Mouse (Mus musculus) spleen, adult 2 months (tissue): ENCODE results near the gene Cdr2l. TPM values are rescaled to one million over a fixed set of nuclear protein-coding genes. Genes with fewer than 3 reads are reported as not detected.

Experiments used
- DNase-seq, 2 experiments: peaks; one replicate each; pipeline versions ENCODE4 v3.0.0 to v3.0.0-alpha.2; 2012 to 2021; ENCODE audit warnings: low spot score in 2 of 2, low read depth in 1 of 2
- H3K27ac ChIP-seq: fragments of 200-500 bp; 2 replicates; pipeline ENCODE4 v1.5.1; 2012; ENCODE audit warnings: low read length, inconsistent platforms; ENCODE audit not compliant: insufficient read depth
- H3K27me3 ChIP-seq: fragments of 200-500 bp; 2 replicates; pipeline ENCODE4 v1.6.1; 2012; ENCODE audit warnings: mild to moderate bottlenecking, moderate library complexity, low read length, inconsistent platforms; ENCODE audit not compliant: control insufficient read depth, insufficient read depth
- H3K36me3 ChIP-seq: fragments of 200-500 bp; 2 replicates; pipeline ENCODE4 v1.6.1; 2012; ENCODE audit warnings: mild to moderate bottlenecking, low read length, inconsistent platforms; ENCODE audit not compliant: control insufficient read depth, insufficient read depth
- H3K4me1 ChIP-seq: fragments of 200-500 bp; 2 replicates; pipeline ENCODE4 v1.6.1; 2011; ENCODE audit warnings: inconsistent platforms; ENCODE audit not compliant: control insufficient read depth, insufficient read depth, insufficient read length
- H3K4me3 ChIP-seq: fragments of 200-500 bp; 2 replicates; pipeline ENCODE4 v1.5.1; 2011; ENCODE audit warnings: mild to moderate bottlenecking, inconsistent platforms; ENCODE audit not compliant: insufficient read depth, insufficient read length; ENCODE audit errors: extremely low read depth
- CTCF ChIP-seq: fragments of 200-500 bp; IDR thresholded peaks from 2 replicates; pipeline ENCODE4 v1.5.1; 2011; ENCODE audit warnings: mild to moderate bottlenecking, inconsistent platforms; ENCODE audit not compliant: insufficient read depth, insufficient read length, insufficient replicate concordance; ENCODE audit errors: extremely low read depth
- POLR2A ChIP-seq: fragments of 200-500 bp; IDR thresholded peaks from 2 replicates; pipeline ENCODE4 v1.6.1; 2011; ENCODE audit warnings: low read depth, low read length, inconsistent platforms
- WGBS: fragments of 180-500 bp; shearing (Covaris S2); methylation state at CpG from one replicate; pipeline ENCODE4 v1.1.7; 2018; 5-methylcytosine and 5-hydroxymethylcytosine counted together
- polyA plus RNA-seq: library from polyadenylated mRNA; depleted of rRNA; stranded (reverse); fragments of >200 nt; gene quantifications from 2 replicates; pipeline ENCODE4 v1.2.3, GENCODE M21; 2012

Cdr2l gene
- polyA plus RNA-seq, 1 experiment = 7.0 TPM

DNA sequence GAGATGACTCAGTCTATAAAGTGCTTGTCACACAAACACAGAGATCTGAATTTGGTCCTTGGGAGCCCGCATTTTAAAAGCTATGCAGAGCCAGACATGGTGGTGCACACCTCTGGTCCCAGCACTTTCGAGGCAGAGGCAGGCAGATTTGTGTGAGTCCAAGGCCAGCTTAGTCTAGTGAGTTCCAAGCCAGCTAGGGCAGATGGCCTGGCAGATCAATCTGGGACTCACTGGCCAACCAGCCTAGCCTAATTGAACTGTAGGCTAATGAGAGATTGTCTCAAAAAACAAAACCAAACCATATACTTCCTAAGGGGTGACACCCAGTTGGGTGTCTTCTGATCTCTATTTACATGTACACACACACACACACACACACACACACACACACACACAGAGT is 40.5 kb upstream of the Cdr2l start:
- Histone ChIP-seq H3K36me3 (no peaks in the 10 kb centered on the region), H3K27me3 (0 out of 2 replicates have a peak, but pooled peaks cover 1% of the 10 kb centered on the region), H3K4me3 (no peak overlapping the region), H3K4me1 (0 out of 2 replicates have a peak, but pooled peaks cover 6% of the 10 kb centered on the region), H3K27ac (no peak overlapping the region)
- 48% methylated on average over 2 of the region's 2 CpGs for WGBS
- TF ChIP-seq POLR2A (no peak), CTCF (no peak)
- DNase-seq = no peak

DNA sequence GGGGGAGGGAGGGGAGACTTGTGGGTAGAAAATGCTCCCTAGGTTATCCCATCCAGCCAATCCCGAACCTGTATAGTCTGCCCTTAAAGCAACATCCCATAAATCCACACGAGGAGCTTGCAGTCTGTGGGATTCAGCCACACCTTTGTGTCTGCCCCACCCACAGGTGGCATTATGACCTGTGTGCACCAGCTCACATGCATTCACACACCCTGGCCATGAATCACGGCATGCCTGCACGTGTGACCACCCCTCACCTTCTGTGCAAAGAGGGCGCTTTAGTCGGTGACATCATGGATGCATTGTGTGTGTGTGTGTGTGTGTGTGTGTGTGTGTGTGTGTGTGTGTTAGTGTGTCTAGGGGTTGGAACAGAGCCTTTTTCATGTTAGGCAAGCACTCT is 39.9 kb upstream of the Cdr2l start:
- WGBS = 75% methylated on average over 6 of the region's 6 CpGs
- no peaks in the 10 kb centered on the region for H3K36me3 ChIP-seq
- H3K27me3 ChIP-seq = 0 out of 2 replicates have a peak, but pooled peaks cover 1% of the 10 kb centered on the region
- no peak for DNase-seq
- H3K4me1 ChIP-seq = 0 out of 2 replicates have a peak, but pooled peaks cover 6% of the 10 kb centered on the region
- H3K27ac ChIP-seq = no peak overlapping the region
- no peak overlapping the region for H3K4me3 ChIP-seq
- TF ChIP-seq POLR2A (no peak), CTCF (no peak)

DNA sequence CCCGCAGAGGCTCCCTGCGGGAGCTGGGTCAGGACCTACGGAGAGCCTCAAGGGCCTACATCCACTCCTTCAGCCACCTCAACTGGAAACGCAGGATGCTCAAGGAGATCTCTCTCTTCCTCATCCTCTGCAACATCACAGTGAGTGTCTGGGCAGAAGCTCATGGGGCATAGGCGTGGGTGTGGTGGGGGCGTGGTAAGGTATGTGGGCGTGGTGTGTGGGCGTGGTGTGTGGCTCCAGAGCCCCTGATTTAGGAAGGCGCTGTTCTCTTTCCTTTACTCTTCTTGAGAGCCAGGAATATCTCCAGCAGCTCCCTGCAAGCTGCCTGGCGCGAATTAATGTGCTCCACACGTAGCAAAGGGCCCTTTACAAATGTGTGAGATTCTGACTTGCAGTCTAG is 36.7 kb upstream of the Cdr2l start:
- H3K4me1 ChIP-seq = no peaks in the 10 kb centered on the region
- WGBS = 20% methylated on average over 12 of the region's 12 CpGs
- no peaks in the 10 kb centered on the region for H3K27me3 ChIP-seq
- TF ChIP-seq POLR2A (no peak), CTCF (no peak)
- no peaks in the 10 kb centered on the region for H3K36me3 ChIP-seq
- no peak overlapping the region for H3K27ac ChIP-seq
- no peak for DNase-seq
- no peak overlapping the region for H3K4me3 ChIP-seq

DNA sequence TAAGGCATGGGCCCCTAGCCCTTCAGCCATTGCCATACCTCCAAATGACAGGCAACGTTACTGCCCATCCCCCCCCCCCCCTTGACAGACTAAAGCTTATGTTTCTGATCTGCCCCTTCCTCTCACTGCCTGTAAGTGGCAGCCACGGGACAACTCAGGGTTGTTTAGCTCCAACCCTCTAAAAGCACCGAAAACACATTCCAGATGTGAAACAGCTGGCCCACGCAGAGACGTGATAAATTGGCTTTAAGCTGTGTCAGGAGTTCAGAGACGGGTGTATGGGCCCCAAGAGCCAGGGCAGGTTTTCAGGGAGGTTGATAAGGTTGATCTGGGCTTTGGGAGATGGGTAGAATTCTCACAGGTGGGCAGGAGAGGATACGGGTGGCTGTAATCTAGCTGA is 36.2 kb upstream of the Cdr2l start:
- no peak for DNase-seq
- no peak for TF ChIP-seq POLR2A
- no peak for TF ChIP-seq CTCF
- H3K4me3 ChIP-seq = no peak overlapping the region
- H3K36me3 ChIP-seq = no peaks in the 10 kb centered on the region
- no peaks in the 10 kb centered on the region for H3K27me3 ChIP-seq
- no peaks in the 10 kb centered on the region for H3K4me1 ChIP-seq
- WGBS = 41% methylated on average over 7 of the region's 7 CpGs
- H3K27ac ChIP-seq = no peak overlapping the region

DNA sequence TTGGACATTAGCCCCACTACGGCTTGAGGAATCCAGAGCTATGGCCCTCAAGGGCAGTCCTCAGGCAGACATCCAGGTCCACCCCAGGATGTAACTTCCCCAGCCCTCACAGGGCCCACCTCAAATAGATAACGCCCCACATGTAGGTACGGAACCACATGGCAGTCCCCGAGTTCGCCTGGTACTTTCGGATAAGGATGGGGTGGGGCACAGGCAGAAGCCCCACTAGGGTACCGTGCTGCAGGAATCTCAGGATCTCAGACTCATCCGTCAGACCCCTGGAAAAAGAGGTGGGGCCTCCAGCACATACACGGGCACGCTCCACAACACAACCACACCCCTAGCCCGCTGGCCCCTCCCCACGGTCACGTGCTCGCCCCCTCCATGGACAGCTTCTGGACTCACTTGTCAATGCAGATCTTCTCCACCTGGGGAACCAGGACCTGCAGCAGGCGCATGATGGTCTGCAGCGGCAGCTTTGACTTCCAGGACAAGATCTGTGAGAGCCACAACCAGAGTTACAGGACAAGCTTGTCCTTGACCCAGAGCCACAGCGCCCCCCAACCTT is 33.0 kb upstream of the Cdr2l start:
- TF ChIP-seq POLR2A (no peak), CTCF (no peak)
- Histone ChIP-seq H3K27me3 (no peaks in the 10 kb centered on the region), H3K36me3 (no peaks in the 10 kb centered on the region), H3K4me1 (no peaks in the 10 kb centered on the region), H3K4me3 (no peak overlapping the region), H3K27ac (no peak overlapping the region)
- WGBS = 81% methylated on average over 17 of the region's 17 CpGs
- no peak for DNase-seq

DNA sequence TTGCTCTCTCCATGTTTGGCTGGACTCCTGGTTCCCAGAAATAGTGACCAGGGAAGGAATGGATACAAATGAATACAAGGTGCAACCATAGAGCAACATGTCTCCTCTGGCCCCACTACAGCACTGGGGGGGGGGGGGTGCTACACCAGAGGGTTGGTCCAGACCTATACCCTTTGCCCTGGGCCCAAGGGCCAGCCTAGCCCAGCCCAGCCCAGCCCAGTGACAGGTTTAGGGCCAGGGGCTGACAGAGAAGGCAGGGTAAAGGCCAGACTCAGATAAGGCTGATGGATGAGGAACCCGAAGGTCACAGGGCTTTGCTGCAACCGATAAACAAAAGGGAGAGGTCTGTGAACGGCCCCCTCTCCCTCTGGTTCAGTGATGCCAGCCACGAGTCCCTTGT is 31.7 kb upstream of the Cdr2l start:
- DNase-seq = no peak
- H3K36me3 ChIP-seq = no peaks in the 10 kb centered on the region
- no peak overlapping the region for H3K27ac ChIP-seq
- no peak for TF ChIP-seq POLR2A
- TF ChIP-seq CTCF = no peak
- H3K27me3 ChIP-seq = no peaks in the 10 kb centered on the region
- H3K4me1 ChIP-seq = no peaks in the 10 kb centered on the region
- H3K4me3 ChIP-seq = no peak overlapping the region
- 76% methylated on average over 4 of the region's 4 CpGs for WGBS

DNA sequence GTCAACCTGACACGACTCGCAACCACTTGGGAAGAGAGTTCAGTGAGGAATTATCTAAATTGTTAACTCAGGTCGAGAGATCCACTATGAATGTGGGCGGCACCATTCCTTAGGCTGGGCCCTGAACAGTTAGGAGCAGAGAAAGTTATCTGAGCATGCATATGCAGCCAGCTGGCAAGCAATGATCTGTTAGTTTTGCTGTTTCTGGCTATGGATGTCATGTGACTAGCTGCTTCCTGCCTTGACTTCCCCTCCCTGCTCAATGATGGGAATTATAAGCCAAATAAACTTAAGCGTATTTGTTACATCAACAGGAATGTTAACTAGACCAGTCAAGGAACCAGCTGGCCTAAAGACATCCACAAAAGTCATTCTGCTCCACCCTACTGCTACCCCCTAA is 28.3 kb upstream of the Cdr2l start:
- TF ChIP-seq CTCF (no peak), POLR2A (no peak)
- Histone ChIP-seq H3K36me3 (no peaks in the 10 kb centered on the region), H3K4me3 (no peak overlapping the region), H3K4me1 (no peaks in the 10 kb centered on the region), H3K27me3 (no peaks in the 10 kb centered on the region), H3K27ac (no peak overlapping the region)
- no peak for DNase-seq
- WGBS = 88% methylated on average over 5 of the region's 5 CpGs
